Mouse (Mus musculus) ES-Bruce4 (cell line): Measurements from ENCODE around the gene Piga. TPM values are rescaled to one million over a fixed set of nuclear protein-coding genes. Genes with fewer than 3 reads are reported as not detected.

Experiments used
- H3K27ac ChIP-seq: 2 replicates; pipeline ENCODE4 v1.5.1; 2012; ENCODE audit warnings: low read length, inconsistent platforms; ENCODE audit not compliant: insufficient read depth
- H3K27me3 ChIP-seq: 2 replicates; pipeline ENCODE4 v1.6.1; 2012; ENCODE audit warnings: mild to moderate bottlenecking, low read length, inconsistent platforms; ENCODE audit not compliant: control insufficient read depth, poor library complexity, insufficient read depth, severe bottlenecking
- H3K36me3 ChIP-seq: 2 replicates; pipeline ENCODE4 v1.6.1; 2012; ENCODE audit warnings: inconsistent platforms, mild to moderate bottlenecking, low read length, moderate library complexity; ENCODE audit not compliant: control insufficient read depth, poor library complexity, insufficient read depth, severe bottlenecking
- H3K4me1 ChIP-seq: one replicate; pipeline ENCODE4 v1.8.1; 2011; ENCODE audit warnings: low read length; ENCODE audit not compliant: control insufficient read depth, insufficient read depth
- H3K4me3 ChIP-seq: 2 replicates; pipeline ENCODE4 v1.5.1; 2011; ENCODE audit warnings: low read depth, mild to moderate bottlenecking, low read length
- H3K9ac ChIP-seq: 2 replicates; pipeline ENCODE4 v1.6.1; 2012; ENCODE audit warnings: low read depth, mild to moderate bottlenecking, inconsistent platforms; ENCODE audit not compliant: poor library complexity, severe bottlenecking
- H3K9me3 ChIP-seq: replicated peaks from 2 replicates; pipeline ENCODE4 v1.6.1; 2012; ENCODE audit warnings: mild to moderate bottlenecking, low read length, inconsistent platforms; ENCODE audit not compliant: control insufficient read depth, poor library complexity, insufficient read depth, severe bottlenecking
- CTCF ChIP-seq: IDR thresholded peaks from one replicate; pipeline ENCODE4 v1.8.1; 2011; ENCODE audit warnings: low read depth, low read length
- EP300 ChIP-seq: IDR thresholded peaks from 2 replicates; pipeline ENCODE4 v1.6.1; 2011; ENCODE audit warnings: low read depth, low read length; ENCODE audit not compliant: insufficient read depth
- POLR2A ChIP-seq: IDR thresholded peaks from one replicate; pipeline ENCODE4 v1.8.1; 2011; ENCODE audit warnings: low read length; ENCODE audit not compliant: insufficient read depth
- polyA plus RNA-seq: library from polyadenylated mRNA; stranded (reverse); fragments of >200 nt; gene quantifications from 2 replicates; pipeline ENCODE4 v1.2.4, GENCODE M21; 2011; ENCODE audit warnings: low read depth; ENCODE audit not compliant: missing spikeins, insufficient read depth, insufficient read length

Piga gene
- polyA plus RNA-seq, result 25.9 and 29.0 TPM in 2 replicates

DNA sequence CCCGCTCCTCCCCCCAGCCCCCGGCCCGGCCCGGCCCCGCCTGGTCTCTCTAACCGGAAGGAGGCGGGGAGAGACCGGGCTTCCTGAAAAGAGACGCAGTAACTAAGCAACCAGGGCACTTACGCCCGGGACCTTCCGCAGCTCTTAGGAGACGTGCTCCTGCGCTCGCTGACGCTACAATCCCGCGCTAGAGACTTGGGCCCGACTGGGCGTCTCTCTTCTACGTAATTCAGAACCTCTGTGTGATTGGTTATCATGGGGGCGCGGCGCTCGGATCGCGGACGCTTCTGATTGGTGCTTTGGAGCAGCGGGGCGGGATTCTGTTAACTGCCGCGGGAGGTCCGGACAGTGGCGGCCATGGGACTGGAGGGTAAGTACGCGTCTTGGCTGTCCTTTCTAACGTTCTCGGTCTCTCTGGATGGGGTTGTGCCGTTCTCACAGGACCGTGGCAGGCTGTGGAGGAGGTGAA, at the start of gene Piga:
TSS of gene Piga (plus strand) at position 317 of the 469 bp plus-strand sequence.
- Histone ChIP-seq H3K9ac (peak within 1 kb of the TSS; percentile 95), H3K27me3 (no peaks in the 10 kb centered on the region), H3K36me3 (peaks cover 15% of the 10 kb centered on the region), H3K4me3 (peak within 1 kb of the TSS; percentile 99), H3K4me1 (no peaks in the 10 kb centered on the region), H3K27ac (peak within 1 kb of the TSS; percentile 48), H3K9me3 (no peaks in the 10 kb centered on the region)
- TF ChIP-seq EP300, result no peak
- TF ChIP-seq POLR2A, result peak; percentile 65

DNA sequence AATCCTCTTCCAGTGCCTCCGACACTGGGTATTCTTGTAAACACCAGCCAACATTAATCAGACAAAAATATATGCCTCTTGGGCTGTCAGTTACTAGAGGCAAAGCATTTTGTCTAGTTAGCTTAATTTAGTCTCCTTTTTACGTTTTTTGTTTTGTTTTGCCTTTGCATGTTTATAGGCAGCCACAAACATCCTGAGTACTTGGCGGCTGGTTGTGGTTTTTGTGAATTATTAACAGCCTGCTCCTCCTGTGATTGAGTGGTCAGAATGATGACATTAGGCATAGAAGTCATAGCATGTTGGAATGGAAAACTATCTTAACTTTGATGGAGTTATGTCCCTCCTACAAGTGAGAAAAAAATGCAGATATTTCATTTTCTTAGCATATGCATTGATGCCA, 49.0 kb upstream of the Piga start:
- Histone ChIP-seq H3K4me3 (no peak overlapping the region), H3K9ac (no peak overlapping the region), H3K27ac (no peak overlapping the region), H3K4me1 (no peaks in the 10 kb centered on the region), H3K9me3 (no peaks in the 10 kb centered on the region), H3K36me3 (no peaks in the 10 kb centered on the region), H3K27me3 (no peaks in the 10 kb centered on the region)
- TF ChIP-seq EP300, result no peak
- TF ChIP-seq POLR2A, result no peak
- no peak for TF ChIP-seq CTCF

DNA sequence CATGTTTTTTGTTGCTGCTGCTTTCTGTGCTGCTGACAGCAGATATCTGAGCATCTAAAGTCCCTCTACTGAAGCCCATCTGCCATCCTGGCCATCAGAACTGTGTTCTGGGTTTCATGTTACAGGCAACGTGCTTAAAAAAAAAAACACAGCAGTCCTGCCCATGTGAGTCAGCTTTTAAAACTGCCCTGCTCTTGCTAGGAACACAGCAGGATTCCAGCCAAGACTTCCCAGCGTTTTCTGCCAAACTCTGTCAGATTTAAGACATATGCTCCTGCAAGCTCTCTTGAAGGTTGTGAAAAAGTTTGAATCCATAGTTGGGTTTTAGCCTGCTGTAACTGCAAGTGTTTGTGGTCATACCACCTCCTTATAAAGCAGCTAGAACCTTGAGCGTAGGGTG, 46.5 kb upstream of the Piga start, which contains the start of gene Vegfd:
TSS of gene Vegfd (plus strand) at position 298 of the 400 bp plus-strand sequence.
- Histone ChIP-seq H3K36me3 (no peaks in the 10 kb centered on the region), H3K4me1 (no peaks in the 10 kb centered on the region), H3K27me3 (no peaks in the 10 kb centered on the region), H3K9me3 (no peaks in the 10 kb centered on the region), H3K4me3 (no peak within 1 kb of the TSS), H3K9ac (no peak within 1 kb of the TSS), H3K27ac (no peak within 1 kb of the TSS)
- TF ChIP-seq EP300 (no peak), POLR2A (no peak), CTCF (no peak)

DNA sequence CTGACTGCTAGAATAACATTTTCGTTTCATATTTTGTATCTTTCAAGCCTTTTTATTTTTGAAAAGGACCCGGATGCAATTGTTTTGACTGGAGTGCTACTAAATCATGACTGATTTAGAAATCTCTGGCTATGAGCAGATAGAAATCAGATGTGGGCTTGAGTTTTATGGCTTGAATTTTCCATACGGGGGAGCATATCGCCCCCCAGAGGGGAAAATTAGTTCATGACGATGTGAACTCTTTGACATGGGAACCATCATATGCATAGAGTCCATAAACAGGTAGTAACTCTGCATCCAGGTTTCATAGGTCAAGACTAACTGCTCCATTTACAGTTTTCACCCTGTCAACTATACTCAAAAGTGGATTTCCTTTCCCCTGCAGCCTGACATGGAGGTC, 45.0 kb upstream of the Piga start:
- H3K27ac ChIP-seq, result no peak overlapping the region
- no peaks in the 10 kb centered on the region for H3K27me3 ChIP-seq
- no peak overlapping the region for H3K4me3 ChIP-seq
- H3K9me3 ChIP-seq, result no peaks in the 10 kb centered on the region
- no peaks in the 10 kb centered on the region for H3K36me3 ChIP-seq
- TF ChIP-seq CTCF (no peak), EP300 (no peak), POLR2A (no peak)
- no peak overlapping the region for H3K9ac ChIP-seq
- H3K4me1 ChIP-seq, result no peaks in the 10 kb centered on the region

DNA sequence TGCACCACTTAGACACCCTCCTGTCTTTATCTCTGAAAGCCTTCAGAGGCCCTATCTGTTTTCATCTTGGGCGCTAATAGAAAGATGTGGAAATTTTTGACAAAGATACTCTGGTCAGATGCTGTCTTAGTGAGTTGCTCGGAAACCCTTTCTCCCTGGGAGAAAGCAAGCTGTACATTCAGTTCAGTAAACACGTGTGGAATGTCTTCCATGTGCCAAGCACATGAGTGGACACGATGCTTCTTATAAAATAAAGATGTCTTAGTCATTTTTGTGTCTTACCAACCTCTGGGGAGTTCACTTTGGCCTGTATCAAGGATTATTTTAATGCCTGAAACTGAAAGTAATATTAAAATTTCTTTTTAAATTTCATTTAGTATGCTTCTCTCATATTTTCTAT, 39.9 kb upstream of the Piga start:
- H3K9me3 ChIP-seq, result no peaks in the 10 kb centered on the region
- TF ChIP-seq CTCF, result no peak
- no peak for TF ChIP-seq POLR2A
- TF ChIP-seq EP300, result no peak
- no peaks in the 10 kb centered on the region for H3K36me3 ChIP-seq
- no peaks in the 10 kb centered on the region for H3K27me3 ChIP-seq
- H3K27ac ChIP-seq, result no peak overlapping the region
- no peak overlapping the region for H3K9ac ChIP-seq
- H3K4me3 ChIP-seq, result no peak overlapping the region
- H3K4me1 ChIP-seq, result no peaks in the 10 kb centered on the region

DNA sequence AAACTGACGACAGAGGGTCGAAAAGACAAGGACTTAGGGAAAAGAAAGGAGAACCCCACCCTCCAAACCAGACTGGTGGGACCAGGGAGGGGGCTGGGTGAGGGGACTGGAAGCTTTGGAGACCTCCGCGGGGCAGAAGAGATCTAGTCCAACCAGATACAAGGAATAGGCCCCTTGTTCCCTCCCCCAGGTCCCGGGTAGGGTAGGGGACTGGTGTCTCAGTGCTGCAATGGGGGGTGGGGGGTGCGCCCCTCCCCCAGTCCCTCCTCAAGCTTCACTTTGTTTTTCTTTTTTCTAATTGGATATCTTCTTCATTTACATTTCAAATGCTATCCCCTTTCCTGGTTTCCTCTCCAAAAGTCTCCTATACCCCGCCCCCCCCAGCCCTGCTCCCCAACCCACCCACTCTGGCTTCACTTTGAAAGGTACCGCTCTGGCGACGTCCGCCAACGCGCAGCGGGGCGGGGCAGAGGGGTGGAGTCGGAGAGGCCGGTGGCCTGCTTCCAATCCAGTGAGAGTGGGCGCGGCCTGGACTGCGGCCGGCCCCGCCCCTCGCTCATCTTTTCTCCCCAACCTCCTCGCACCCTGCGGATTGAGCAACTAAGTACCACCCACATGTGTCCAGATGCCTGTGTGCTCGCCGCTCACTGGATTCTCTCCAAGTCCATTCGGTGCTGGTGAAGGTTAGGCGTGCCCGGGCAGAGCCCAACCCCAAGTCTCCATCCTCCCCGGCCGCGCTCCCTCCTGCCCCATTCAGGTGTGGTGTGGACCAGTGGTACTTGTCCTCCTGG, 37.8 kb upstream of the Piga start:
- peak overlapping the region; percentile 98 for H3K27ac ChIP-seq
- no peaks in the 10 kb centered on the region for H3K9me3 ChIP-seq
- H3K4me3 ChIP-seq, result peak overlapping the region; percentile 79
- H3K36me3 ChIP-seq, result no peaks in the 10 kb centered on the region
- H3K27me3 ChIP-seq, result no peaks in the 10 kb centered on the region
- TF ChIP-seq EP300, result peak; percentile 46; the same call in 1 of the 2 replicates
- no peak for TF ChIP-seq CTCF
- TF ChIP-seq POLR2A, result peak; percentile 65
- H3K4me1 ChIP-seq, result no peaks in the 10 kb centered on the region
- peak overlapping the region; percentile 74 for H3K9ac ChIP-seq
